Mouse (Mus musculus) cortical plate, adult 2 months (tissue): ENCODE data around the gene Stt3b.

Source experiments
- CTCF ChIP-seq: fragments of 200-500 bp; IDR thresholded peaks from 2 replicates; pipeline ENCODE4 v1.5.1; 2011; ENCODE audit warnings: mild to moderate bottlenecking, control low read depth, low read length; ENCODE audit not compliant: insufficient read depth; ENCODE audit errors: extremely low read depth
- POLR2A ChIP-seq: fragments of 200-500 bp; IDR thresholded peaks from 2 replicates; pipeline ENCODE4 v1.6.1; 2011; ENCODE audit warnings: mild to moderate bottlenecking, low read length, control low read depth; ENCODE audit not compliant: insufficient read depth; ENCODE audit errors: extremely low read depth

DNA sequence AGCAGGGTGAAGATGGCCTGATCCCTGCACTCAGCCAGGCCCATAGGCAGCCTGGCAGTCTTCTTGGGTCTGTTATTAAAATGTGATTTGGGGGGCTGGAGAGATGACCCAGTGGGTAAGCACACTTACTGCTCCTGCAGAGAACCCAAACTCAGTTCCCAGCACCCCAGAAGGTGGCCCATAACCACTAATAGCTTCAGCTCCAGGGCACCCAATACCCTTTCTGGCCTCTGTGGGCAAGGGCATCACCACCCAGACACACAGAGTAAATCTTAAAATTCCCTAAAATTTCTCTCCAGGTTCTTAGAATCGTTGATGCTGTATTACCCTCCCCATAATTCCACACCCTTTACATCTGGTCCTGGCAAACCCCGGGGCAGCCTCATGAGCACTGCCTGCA is 75.7 kb downstream of the Stt3b start:
- no peak for TF ChIP-seq CTCF
- TF ChIP-seq POLR2A: no peak
